Mouse (Mus musculus) natural killer cell, adult 2 months (primary cell): ENCODE measurements around the gene Grpr.
A peak's percentile ranks its signal among the peaks of the same experiment; 100 is the strongest.

ENCODE experiments used
- DNase-seq, 2 experiments: peaks; one replicate each; pipeline ENCODE4 v3.0.0; 2022; ENCODE audit warnings: low spot score in 2 of 2

The Grpr gene

DNA sequence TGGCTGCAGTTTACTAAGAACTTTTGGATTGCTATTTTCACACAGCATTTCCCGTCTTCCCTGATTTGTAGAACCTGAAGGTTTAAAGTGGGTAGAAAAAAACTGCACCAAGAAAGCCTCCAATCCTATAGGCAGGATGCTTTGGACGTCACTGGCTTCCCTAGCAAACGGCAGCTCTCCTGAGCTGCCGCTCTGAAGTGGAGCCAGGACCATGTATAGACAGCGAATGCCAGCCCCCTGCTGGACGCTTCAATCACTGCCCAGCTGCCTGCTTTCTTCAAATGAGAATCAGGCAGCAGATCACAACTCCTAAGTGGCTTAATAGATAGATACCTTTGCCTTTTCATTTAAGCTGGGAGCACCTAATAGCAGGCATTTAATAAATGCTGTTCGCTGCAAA lies at the start of gene Grpr:
Grpr (minus strand) TSS at position 12 of the 400 bp plus-strand sequence.
- DNase-seq, result peak in 1 of 2 experiments; percentile 1

DNA sequence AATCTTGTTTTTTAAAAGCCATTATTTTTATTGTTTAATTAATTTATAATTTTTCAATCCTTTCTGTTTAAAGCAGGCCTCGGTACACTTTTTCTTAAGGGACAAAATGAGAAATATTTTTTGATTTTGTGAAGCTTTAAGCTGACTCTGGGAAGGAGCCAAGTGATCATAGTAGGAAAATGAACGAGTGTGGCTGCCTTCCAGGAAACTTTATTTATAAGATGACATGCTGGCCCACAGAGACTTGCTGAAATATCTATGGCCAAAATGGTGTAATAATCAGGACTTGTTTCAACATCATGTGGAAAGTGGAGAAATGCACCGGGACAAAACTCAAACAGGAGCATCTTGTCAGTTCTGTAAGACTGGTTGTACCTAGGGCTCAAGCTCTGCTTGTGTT lies 11.0 kb upstream of the Grpr start:
- no peak for DNase-seq

DNA sequence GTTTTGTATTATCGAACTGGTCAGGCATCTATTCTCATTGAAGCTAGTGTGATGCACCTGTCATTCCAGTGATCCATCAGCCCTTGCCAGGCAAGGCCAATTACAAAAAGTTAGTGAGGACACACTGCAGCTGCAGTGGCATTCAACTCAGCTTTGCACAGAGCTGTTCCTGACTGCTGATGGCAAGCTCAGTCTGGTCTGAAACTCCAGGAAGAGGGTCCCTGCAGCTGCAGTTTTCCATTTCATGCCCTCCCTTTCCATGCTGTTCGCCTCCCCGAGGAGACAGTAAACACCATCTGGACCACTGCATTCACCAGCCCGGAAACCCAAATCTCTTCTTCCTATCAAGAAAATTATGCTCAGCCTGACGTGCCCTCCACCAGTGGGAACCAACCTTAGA lies 2.4 kb downstream of the Grpr start:
- no peak for DNase-seq

- DNase-seq, result no peak
Observed at GRCm38 (mm10) chrX:163532836-163533235, 16.6 kb downstream of the Grpr start.

- no peak for DNase-seq
Observed at GRCm38 (mm10) chrX:163518963-163519541, 30.4 kb downstream of the Grpr start.

- no peak for DNase-seq
Observed at GRCm38 (mm10) chrX:163511766-163512165, 37.7 kb downstream of the Grpr start.

DNA sequence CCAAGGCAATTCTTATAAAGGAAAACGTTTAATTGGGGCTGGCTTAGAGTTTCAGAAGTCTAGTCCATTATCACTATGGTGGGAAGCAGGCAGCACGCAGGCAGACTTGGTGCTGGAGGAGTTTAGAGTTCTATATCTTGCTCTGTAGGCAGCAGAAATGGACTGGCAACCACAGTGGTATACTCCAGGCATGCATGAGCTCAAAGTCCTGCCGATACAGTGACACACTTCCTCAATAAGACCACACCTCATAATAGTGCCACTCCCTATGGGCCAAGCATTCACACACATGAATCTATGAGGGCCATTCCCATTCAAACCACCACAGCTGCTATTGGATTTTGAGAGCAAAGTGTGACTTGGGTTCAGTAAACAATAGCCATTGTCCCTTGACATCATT lies 47.4 kb downstream of the Grpr start:
- DNase-seq, result no peak
